Mouse (Mus musculus): ENCODE data around the gene 4930556J24Rik. TPM values are rescaled to one million over a fixed set of nuclear protein-coding genes. Genes with fewer than 3 reads are reported as not detected.
"Not testable (repeated sequence)": the region's sequence is repeated elsewhere in the genome, so short reads cannot be mapped to it uniquely, and the experiment has no call there.

The 4930556J24Rik gene
- polyA plus RNA-seq, 1 experiment from 2014 or later, result 0.23 TPM

- H3K4me3 ChIP-seq, result peak overlapping the region; percentile 82
- H3K36me3 ChIP-seq (replicated peaks), result 0 out of 2 replicates have a peak, but pooled peaks cover 8% of the 10 kb centered on the region
- H3K9me3 ChIP-seq, result no peaks in the 10 kb centered on the region
- H3K4me2 ChIP-seq, result peak overlapping the region; percentile 83
- H3K27ac ChIP-seq, result peak overlapping the region; percentile 58; the same call in 1 of the 2 replicates
- peak overlapping the region; percentile 70 for H3K9ac ChIP-seq
- ATAC-seq (replicated peaks), result no peak
- 14% methylated on average over 11 of the region's 11 CpGs for WGBS
- peaks cover 25% of the 10 kb centered on the region for H3K4me1 ChIP-seq
- H3K27me3 ChIP-seq (replicated peaks), result no peaks in the 10 kb centered on the region
Observed at GRCm38 (mm10) chr11:3964416-3965172, 12.0 kb downstream of the 4930556J24Rik start.

- Histone ChIP-seq H3K9ac (peak within 1 kb of the TSS; percentile 70), H3K36me3 (replicated peaks) (0 out of 2 replicates have a peak, but pooled peaks cover 7% of the 10 kb centered on the region), H3K27ac (peak within 1 kb of the TSS; percentile 58), H3K4me2 (peak within 1 kb of the TSS; percentile 83), H3K4me3 (peak within 1 kb of the TSS; percentile 82), H3K4me1 (peaks cover 25% of the 10 kb centered on the region), H3K27me3 (replicated peaks) (no peaks in the 10 kb centered on the region), H3K9me3 (no peaks in the 10 kb centered on the region)
- WGBS, result under 1% methylated on average over 31 of the region's 31 CpGs
- ATAC-seq (replicated peaks), result peak; percentile 95
Observed at GRCm38 (mm10) chr11:3963610-3964415, 12.8 kb downstream of the 4930556J24Rik start, which contains the start of gene Pes1. Gene Pes1, plus strand, starts transcription at chr11:3963975.

DNA sequence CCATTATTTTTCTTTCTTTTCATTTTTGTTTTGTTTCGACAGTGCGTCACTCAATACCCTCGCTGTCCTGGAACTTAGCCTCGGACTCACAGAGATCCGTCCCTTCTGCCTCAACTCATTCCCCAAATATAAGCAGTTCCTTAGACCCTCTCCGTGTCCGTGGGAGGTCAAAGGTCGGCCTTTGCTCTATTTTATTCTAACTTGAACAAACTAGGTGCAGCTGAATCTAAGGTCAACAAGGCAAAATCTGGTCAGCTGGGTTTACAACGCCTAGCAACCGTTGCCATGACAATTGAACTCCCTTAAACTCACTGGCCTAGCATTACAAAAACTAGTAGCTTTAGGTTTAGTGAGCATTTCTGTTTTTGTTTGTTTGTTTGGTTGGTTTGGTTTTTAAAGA is 13.4 kb downstream of the 4930556J24Rik start:
- Histone ChIP-seq H3K36me3 (replicated peaks) (0 out of 2 replicates have a peak, but pooled peaks cover 2% of the 10 kb centered on the region), H3K4me1 (peaks cover 25% of the 10 kb centered on the region), H3K9me3 (no peaks in the 10 kb centered on the region), H3K27ac (peak overlapping the region; percentile 58; the same call in 1 of the 2 replicates), H3K9ac (no peak overlapping the region), H3K27me3 (replicated peaks) (no peaks in the 10 kb centered on the region), H3K4me3 (peak overlapping the region; percentile 82), H3K4me2 (peak overlapping the region; percentile 83)
- 81% methylated on average over 10 of the region's 10 CpGs for WGBS
- peak; percentile 40; the same call in 1 of the 2 replicates for ATAC-seq (replicated peaks)

DNA sequence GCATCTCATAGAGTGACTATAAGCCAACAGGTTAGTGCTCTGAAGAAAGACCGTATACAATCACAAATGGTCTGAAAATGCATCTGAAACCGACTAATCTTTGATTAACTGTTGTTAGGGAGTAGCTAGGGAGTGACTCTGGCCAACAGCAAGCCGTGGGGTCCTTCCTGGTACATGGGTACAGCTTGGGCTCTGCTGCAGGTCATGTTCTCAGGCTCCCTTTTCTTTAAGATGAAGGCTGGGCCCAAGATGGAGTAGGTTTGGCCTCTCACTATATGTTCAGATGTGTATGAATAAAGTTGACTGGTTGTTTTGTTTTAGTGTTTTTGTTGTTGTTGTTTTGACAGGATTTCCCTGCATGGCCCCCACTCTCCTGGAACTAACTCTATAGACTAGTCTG is 14.8 kb downstream of the 4930556J24Rik start:
- Histone ChIP-seq H3K4me2 (no peak overlapping the region), H3K9me3 (no peaks in the 10 kb centered on the region), H3K36me3 (replicated peaks) (no peaks in the 10 kb centered on the region), H3K27ac (no peak overlapping the region), H3K9ac (no peak overlapping the region), H3K27me3 (replicated peaks) (no peaks in the 10 kb centered on the region), H3K4me1 (peaks cover 24% of the 10 kb centered on the region), H3K4me3 (no peak overlapping the region)
- ATAC-seq (replicated peaks), result no peak
- WGBS, result 63% methylated on average over 3 of the region's 3 CpGs

DNA sequence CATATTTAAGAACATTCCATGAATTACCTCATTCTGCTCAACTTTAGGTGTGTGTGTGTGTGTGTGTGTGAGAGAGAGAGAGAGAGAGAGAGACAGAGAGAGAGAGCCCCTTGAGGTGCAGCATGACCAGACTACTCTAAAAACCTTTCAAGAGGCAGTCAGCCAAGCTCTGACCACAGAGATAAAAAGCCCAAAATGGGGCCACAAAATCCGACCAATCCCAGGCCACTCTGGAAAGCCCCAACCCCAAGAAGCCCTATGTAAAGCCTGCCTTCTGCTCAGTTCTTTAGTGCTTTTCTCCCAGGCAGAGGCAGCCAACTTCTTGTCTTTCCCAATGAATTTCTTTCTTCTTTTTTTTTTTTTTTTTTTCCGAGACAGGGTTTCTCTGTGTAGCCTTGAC is 15.7 kb downstream of the 4930556J24Rik start:
- H3K4me3 ChIP-seq, result no peak overlapping the region
- no peak overlapping the region for H3K9ac ChIP-seq
- WGBS, result 47% methylated on average over 2 of the region's 2 CpGs
- no peaks in the 10 kb centered on the region for H3K9me3 ChIP-seq
- no peak for ATAC-seq (replicated peaks)
- no peaks in the 10 kb centered on the region for H3K27me3 ChIP-seq (replicated peaks)
- no peaks in the 10 kb centered on the region for H3K36me3 ChIP-seq (replicated peaks)
- no peak overlapping the region for H3K4me2 ChIP-seq
- H3K27ac ChIP-seq, result no peak overlapping the region
- H3K4me1 ChIP-seq, result peaks cover 19% of the 10 kb centered on the region

DNA sequence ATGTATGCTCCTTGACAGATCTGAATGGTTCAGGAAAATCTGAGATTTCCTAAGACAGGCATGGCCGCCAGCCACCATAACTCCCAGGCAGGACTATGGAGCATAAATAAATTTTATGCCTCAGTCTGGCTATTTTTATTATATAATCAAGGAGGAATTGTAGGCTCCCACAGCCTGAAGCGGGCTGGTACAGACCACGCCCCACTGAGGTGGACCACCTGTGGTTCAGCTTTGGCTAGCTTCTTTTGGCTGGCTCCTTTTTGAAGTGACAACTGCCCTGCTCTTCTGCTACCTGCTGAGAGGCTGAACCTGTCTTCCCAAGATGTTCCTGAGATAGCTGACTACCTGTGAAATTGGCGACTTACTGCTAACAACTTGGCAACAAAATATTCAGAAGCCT is 21.2 kb downstream of the 4930556J24Rik start:
- H3K9me3 ChIP-seq; H3K4me3 ChIP-seq; H3K4me1 ChIP-seq; H3K36me3 ChIP-seq (replicated peaks); H3K9ac ChIP-seq; ATAC-seq (replicated peaks); H3K27ac ChIP-seq; H3K27me3 ChIP-seq (replicated peaks); H3K4me2 ChIP-seq: not testable (repeated sequence)
- WGBS, result 74% methylated on average over 4 of the region's 4 CpGs

GRCm38 (mm10) chr11:3954876-3955275 is 21.7 kb downstream of the 4930556J24Rik start:
- H3K9ac ChIP-seq; H3K36me3 ChIP-seq (replicated peaks); H3K4me3 ChIP-seq; H3K9me3 ChIP-seq; H3K27me3 ChIP-seq (replicated peaks); H3K4me2 ChIP-seq; H3K4me1 ChIP-seq; ATAC-seq (replicated peaks); H3K27ac ChIP-seq: not testable (repeated sequence)
- WGBS, result 79% methylated on average over 5 of the region's 5 CpGs

DNA sequence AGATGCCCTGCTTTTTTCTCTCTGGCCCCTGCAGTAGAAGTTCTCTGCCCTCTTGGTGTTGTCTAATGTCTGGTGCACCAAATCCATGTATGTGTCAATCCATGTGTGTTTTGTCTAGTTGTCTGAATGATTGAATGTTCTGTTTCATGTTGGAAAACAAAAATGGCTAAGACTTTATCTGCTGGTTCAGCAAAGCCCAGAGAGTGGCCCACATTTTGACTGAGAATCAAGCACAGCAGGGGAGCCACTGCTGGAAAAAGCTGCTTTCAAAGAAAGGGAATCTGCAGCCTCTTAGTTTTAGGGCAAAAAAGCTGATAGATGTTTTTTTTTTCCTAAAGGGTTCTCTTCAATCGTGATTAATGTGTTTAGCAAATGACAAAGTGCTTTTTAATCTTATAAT is 30.2 kb downstream of the 4930556J24Rik start:
- no peak overlapping the region for H3K4me3 ChIP-seq
- WGBS, result 12% methylated on average over 1 of the region's 1 CpGs
- H3K36me3 ChIP-seq (replicated peaks), result no peaks in the 10 kb centered on the region
- H3K27ac ChIP-seq, result no peak overlapping the region
- H3K4me2 ChIP-seq, result no peak overlapping the region
- H3K9me3 ChIP-seq, result no peaks in the 10 kb centered on the region
- H3K4me1 ChIP-seq, result no peaks in the 10 kb centered on the region
- no peak overlapping the region for H3K9ac ChIP-seq
- H3K27me3 ChIP-seq (replicated peaks), result no peaks in the 10 kb centered on the region
- ATAC-seq (replicated peaks), result no peak

- Histone ChIP-seq H3K27ac (no peak overlapping the region), H3K4me1 (no peaks in the 10 kb centered on the region), H3K4me2 (no peak overlapping the region), H3K9ac (no peak overlapping the region), H3K27me3 (replicated peaks) (no peaks in the 10 kb centered on the region), H3K4me3 (no peak overlapping the region), H3K36me3 (replicated peaks) (no peaks in the 10 kb centered on the region), H3K9me3 (no peaks in the 10 kb centered on the region)
- WGBS, result 82% methylated on average over 7 of the region's 7 CpGs
- ATAC-seq (replicated peaks), result no peak
Observed at GRCm38 (mm10) chr11:3941371-3941770, 35.2 kb downstream of the 4930556J24Rik start.

GRCm38 (mm10) chr11:3937321-3937874 is 39.2 kb downstream of the 4930556J24Rik start:
- Histone ChIP-seq H3K27ac (no peak overlapping the region), H3K4me1 (no peaks in the 10 kb centered on the region), H3K9me3 (no peaks in the 10 kb centered on the region), H3K4me2 (no peak overlapping the region), H3K4me3 (no peak overlapping the region), H3K36me3 (replicated peaks) (no peaks in the 10 kb centered on the region), H3K27me3 (replicated peaks) (no peaks in the 10 kb centered on the region), H3K9ac (no peak overlapping the region)
- no peak for ATAC-seq (replicated peaks)
- 80% methylated on average over 13 of the region's 13 CpGs for WGBS

- no peaks in the 10 kb centered on the region for H3K36me3 ChIP-seq (replicated peaks)
- 92% methylated on average over 3 of the region's 3 CpGs for WGBS
Observed at GRCm38 (mm10) chr11:3936318-3936717, 40.3 kb downstream of the 4930556J24Rik start.

DNA sequence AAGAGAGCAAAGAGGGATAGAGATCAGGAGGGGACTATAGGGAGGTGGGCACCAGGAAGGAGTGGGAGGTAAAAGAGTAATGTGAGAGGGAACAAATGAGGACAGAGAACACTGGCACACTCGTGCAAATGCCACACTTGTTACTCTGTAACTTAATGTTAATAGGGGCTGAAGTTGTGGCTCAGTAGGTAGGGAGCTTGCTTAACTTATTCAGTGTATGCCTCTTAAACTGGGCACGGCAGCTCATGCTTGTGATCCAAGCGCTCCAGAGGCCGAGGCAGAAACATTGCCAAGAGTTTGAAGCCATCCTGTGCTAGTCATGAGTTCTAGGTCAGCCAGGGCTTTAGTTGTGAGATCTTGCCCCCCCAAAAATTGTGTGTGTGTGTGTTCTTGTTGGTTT is 41.4 kb downstream of the 4930556J24Rik start:
- no peak for ATAC-seq (replicated peaks)
- H3K4me3 ChIP-seq, result no peak overlapping the region
- H3K27me3 ChIP-seq (replicated peaks), result no peaks in the 10 kb centered on the region
- no peaks in the 10 kb centered on the region for H3K9me3 ChIP-seq
- 80% methylated on average over 4 of the region's 4 CpGs for WGBS
- no peak overlapping the region for H3K9ac ChIP-seq
- H3K4me1 ChIP-seq, result peaks cover 16% of the 10 kb centered on the region
- no peak overlapping the region for H3K4me2 ChIP-seq
- no peaks in the 10 kb centered on the region for H3K36me3 ChIP-seq (replicated peaks)
- H3K27ac ChIP-seq, result no peak overlapping the region

More at GRCm38 (mm10) chr11:3936318-3936717, 40.3 kb downstream of the 4930556J24Rik start:
- no peaks in the 10 kb centered on the region for H3K9me3 ChIP-seq
- no peak overlapping the region for H3K27ac ChIP-seq
- ATAC-seq (replicated peaks), result no peak
- H3K4me3 ChIP-seq, result no peak overlapping the region
- no peak overlapping the region for H3K9ac ChIP-seq
- H3K4me1 ChIP-seq, result peaks cover 10% of the 10 kb centered on the region
- H3K27me3 ChIP-seq (replicated peaks), result no peaks in the 10 kb centered on the region
- H3K4me2 ChIP-seq, result no peak overlapping the region
